Mouse (Mus musculus): ENCODE measurements around the gene Zbtb34.

Zbtb34 gene

DNA sequence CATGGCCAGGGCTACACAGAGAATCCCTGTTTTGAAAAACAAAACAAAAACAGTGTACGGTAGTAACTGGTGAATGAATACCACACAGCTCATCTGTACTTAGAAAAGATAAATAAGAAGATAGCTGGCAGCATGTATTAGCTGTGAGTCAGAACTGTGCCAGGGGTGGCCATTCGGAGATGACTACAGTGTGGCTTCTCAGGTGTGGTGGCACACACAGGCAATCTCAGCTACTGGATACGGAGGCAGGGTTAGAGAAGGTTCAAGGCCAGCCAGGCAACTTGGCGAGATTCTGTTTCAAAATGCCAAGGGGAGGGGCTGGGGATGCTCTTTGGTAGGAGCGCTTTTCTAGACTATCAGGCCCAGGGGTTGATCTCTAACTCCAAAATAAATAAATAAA is 14.6 kb upstream of the Zbtb34 start:
- DNase-seq = no peak

DNA sequence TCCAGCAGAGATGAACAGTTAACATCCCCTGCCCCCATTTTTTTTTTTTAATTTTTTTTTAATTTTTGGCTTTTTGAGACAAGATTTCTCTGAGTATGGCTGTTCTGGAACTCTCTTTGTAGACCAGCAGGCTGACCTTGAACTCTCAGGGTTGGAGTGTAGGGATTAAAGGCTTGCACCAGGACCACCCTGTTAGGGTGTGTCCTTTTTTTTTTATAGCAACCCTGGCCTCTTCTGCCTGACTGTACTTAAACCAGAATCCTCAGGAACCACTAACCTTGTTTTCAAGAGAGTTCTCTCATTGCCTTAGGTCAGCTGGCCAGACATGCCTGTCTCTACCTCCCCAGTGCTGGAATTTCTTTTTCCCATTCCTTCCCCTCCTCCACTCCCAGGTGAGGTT is 13.7 kb upstream of the Zbtb34 start:
- no peak for DNase-seq

DNA sequence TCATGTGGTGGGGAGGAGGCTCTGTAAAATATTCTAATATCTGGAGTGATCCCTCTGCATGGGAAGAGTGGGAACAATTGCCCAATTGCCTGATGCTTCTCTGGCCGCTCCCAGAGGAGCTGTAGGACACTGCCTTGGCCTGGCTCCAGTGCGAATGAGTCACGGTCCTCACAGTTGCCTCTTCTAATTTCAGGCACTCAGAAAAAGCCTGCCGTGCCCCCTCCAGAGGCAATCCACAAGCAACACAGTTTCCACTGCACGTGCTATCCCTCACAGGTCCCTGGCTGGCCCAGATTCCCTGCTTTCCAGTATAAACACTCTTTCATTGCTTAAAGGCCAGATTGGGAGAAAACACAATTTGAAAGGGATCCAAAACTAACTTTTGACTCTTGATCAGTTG is 13.2 kb upstream of the Zbtb34 start:
- DNase-seq = peak; percentile 79

DNA sequence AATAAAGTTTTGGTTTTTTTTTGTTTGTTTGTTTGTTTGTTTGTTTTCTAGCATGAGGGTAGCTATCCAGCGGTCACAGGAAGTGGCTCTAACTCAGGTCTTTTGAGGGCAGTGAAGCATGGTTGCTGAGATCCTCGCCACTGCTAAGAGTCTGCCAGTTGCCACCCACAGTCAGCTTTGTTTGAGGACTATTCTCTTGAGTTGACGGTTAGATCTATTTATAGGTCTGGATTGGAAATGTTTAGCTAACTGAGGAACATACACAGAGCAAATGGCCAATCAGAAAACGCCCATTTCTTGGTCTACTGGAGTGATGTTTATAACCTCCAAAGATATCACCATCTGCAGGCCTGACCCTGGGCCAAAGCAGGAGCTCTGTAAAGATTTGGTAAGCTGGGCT is 11.6 kb upstream of the Zbtb34 start:
- DNase-seq = no peak

DNA sequence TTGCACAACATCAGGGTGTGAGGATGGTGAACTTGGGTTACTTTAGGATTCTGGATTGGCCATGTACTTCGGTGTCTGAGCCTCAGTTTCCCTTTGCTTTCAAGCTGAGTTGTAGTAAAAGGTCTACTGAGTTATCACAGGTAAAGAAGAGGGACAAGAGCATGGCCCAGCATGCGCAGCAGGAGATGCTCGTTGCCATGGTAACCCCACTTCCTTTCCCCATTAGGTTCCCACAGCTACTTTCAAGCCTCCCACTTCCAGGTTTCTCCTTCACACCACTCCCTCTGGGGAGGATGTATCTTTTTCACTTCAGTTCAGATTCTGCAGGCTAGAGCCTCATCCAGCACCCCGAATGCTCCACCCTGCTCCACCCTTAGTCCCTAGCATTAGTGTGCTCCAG is 9.8 kb upstream of the Zbtb34 start:
- DNase-seq = no peak

DNA sequence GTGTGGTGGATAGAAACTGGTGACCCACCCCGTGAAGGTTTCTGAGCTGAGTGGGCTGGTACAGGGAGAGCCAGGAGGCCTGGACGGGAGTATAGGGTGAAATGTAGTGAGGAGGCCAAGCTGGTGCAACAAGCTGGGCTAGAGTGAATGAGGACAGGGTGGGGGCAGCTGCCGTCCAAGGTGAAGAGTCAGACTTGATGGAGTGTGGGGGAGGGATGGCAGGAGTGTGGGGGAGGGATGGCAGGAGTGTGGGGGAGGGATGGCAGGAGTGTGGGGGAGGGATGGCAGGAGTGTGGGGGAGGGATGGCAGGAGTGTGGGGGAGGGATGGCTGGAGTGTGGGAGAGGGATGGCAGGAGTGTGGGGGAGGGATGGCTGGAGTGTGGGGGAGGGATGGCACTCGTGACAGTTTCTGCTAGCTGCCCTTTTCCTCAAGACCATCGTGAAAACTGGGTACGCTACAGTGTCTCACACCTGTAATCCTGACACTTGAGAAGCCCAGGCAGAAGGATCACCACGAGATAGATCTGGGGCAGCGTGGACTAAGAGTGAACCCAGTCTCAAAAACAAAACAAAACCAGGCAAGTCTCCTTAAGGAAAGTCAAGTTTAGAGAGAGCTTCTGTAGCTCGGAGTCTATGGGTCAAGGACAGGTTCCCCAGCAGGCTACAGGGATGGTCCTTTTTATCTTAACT is 9.0 kb upstream of the Zbtb34 start:
- DNase-seq = no peak

DNA sequence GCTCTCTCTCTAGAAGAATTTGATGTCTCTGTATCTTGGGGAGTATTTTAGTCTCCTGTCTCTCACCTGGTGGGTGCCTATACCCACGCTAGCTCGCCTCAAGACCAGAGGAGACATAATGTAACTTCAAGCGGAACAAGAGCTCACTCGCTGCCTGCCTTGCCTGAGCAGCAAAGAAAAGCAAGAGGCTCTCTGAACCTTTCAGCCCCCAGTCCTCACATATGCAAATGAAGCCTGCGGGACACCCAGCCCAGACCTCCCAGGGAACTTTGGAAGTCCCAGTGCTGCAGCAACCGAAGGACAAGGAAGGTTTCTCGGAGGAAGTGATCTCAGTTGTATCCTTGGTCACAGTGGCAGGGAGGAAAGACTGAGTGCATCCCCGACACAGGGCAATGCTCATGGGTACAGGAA is 8.4 kb upstream of the Zbtb34 start:
- DNase-seq = no peak

DNA sequence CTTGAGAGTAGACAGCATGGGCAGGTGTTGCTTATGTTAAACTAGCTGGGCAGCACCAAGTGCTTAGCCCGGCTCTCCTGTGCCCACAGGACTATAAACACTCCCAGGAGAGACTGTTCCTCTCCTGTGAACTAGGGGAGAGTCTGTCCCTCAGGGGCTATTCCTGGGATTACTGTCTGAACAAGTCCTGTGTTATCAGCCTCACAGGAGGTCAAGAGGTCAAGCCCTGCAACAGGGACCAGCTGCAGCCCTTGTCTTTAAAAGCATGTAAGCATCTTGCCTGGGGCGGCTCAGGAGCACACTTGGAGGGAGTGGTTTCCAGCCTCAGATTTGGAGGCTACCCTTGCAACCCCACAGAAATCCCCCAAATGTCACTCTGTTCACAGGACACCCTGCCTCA is 7.3 kb upstream of the Zbtb34 start:
- no peak for DNase-seq

DNA sequence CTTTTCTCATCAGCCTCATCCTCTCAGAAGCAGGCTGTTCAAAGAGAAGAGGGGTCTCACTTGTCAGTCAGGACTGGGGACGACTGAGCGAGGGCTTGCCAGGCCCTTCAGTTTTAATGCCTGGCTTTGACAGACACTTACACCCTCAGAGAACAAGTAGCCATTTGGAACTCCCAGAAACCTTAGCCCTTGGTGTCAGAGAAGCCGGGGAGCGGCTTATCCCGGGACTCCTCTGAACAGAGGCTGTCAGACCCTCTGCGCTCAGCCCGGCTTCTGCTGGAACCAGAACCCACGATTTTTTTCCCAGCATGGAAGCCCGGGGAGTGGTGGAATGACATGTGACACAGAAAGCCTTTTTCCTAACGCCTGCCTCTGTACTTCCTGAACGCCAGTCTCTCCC is 6.1 kb upstream of the Zbtb34 start:
- DNase-seq = no peak

DNA sequence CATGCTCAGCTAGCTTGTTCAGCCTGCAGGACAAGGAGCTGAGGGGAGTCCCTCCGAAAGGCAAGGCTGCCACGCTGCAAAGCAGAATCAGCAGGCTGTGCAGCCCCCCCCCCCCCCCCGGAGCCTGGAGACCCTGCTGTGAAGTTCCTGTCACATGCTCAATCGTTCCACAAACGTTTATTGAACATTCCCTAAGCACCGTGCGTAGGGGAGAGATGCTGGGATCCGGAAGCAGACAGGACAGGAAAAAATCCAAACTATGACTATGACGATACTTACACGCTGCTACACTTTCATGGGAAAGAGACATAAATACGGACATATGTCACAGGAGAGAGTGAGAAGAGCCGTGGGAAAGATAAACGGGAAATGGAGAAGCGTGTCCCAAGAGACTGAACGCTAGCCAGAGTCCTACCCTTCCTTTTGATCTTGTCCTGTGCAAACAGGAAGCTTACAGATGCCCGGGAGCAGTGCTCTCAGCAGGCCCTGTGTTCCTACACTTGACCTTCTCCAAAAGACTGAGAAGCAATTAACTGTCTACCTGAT is 5.0 kb upstream of the Zbtb34 start:
- DNase-seq = no peak

DNA sequence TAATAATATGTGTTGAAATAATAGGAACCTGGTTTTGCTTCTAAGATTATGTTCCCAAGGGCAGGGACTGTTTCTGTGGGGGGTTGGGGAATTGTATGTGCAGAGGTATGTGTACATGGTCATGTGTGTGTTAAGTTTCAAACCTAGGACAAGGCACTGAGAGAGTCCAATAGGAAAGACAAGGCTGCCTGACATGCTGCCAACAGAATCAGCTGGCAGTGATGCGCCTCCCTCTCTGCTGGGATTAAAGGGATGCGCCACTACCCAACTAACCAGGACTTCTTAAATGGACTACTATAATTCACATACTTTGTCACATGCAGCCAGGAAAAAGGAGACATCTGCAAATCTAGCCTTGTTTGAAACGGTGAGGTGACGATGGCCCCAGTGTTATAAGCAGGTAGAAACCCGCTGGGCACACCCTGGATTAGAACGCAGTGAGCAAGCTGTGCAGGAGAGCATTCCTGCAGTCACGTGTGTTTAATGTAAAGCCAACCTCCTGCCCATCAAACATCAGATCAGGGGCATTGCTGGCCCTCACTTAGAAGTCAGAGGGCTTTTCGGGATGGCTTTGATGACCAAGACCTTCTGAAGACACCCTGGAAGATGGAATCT is 4.0 kb upstream of the Zbtb34 start:
- no peak for DNase-seq

DNA sequence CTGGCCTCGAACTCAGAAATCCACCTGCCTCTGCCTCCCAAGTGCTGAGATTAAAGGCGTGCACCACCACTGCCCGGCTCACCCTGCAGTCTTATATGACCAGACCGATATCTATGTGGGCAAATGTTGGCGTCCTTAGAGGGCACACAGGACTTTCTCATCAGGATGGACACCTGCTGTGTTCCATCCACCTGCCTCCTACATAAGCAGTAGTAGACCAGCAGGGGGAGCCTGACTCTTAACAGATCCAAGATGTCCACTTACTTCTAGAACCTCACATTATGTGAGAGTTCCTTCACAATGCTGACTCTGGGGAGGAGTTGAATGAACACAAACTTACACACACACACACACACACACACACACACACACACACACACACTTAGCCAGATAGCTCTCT is 1.8 kb upstream of the Zbtb34 start:
- DNase-seq = peak; percentile 58

DNA sequence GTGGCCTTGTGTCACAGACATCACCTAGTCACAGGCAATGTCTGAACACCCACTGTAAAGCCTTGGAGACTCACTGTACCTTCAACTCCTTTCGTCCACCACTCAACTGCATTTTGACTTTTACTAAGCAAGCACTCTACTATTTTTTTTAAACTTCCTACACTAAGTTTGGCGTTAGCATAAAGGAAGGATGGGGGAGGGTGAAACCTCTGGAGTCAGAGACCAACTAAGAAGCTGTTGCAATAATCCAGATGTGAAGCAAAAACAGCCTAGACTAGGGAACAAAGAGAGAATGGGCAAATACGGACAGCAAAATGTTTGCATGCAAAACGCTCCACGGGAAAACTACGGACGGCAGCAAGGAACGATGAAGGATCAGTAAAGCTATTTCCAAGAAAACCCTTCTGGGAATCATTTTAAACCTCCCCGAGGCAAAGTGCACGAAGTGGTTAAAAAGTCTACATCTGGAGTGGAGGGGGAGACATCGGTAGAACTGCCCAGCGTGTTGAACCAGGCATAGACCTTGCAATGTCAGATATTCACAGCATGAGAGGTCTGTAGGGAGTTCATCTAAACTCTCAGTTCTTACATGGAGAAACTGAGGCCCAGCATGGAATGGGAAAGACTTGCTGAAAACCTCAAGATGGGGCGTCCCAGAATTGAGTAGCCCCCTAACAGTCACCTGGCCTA is 898 bp downstream of the Zbtb34 start:
- DNase-seq = no peak

DNA sequence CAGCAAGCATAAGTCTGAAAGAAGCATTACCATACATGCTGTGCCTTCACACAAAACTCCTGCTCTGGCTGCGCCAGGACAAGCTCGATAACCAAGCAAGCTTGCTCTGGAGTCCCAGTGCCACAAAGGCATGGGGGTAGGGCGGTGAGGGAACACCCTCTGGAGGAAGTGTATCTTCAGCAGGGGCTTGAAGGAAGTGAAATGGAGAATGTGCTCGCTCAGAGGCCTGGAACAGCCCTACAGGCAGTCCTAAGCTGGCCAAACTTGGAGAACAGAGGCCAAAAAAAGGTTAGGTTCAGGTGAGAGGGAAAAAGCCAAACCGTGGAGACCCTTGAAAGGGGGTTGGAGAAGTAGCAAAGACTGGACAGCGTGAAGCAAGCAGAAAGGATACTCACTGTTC is 1.8 kb downstream of the Zbtb34 start:
- no peak for DNase-seq

DNA sequence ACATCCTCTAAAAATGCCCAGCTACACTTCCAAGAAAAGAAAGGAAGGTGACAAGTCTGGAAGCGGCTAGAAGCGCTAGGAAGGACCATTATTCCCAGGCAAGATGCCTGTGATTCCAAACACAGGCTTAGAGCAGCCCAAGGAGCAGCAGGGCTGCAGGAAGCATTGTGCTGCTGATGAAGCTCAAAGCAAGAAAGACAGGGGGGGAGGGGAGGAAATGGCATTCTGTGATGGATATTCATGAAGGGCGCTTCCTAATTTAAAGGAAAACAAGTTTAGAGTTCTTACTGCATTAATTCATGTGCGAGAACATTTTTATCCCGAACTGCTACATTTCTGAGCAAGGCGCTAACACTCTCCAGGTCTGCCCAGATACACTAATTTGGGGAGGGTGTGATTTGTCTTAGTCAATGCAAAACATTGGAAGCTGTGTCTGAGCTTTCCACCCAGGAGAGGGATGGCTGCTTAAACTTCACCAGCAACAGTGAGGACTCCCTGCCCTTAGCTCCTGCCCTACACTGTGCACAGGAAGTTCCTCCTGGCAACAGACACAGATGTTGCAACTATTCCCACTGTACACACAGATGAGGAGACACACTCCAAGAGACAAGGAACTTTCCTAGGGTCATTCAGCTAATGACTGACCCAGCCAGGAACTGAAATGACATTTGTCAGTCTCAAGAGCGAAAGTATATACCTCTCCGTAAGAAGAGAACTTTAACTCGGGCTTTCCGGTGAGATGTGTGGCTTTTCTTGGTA is 4.3 kb downstream of the Zbtb34 start:
- no peak for DNase-seq

DNA sequence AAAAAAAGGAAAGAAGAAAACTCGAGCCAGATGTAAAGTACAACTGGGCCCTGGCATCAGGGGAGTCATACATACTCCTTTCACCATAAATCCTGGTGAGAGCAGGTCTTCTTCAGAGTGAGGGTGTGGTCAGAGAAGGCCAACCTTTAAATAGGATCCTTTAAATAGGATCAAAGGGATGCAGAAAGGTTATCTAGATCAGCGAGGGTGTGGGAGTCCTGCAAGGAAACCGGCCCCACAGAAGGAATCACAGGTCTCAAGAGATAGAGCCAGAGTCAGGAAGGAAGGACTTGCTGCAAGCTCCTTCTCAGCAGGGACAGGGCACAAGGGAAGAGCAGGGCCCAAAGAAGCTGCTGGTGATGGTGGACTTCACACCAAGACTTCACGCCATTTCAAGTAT is 13.7 kb downstream of the Zbtb34 start:
- DNase-seq = no peak

DNA sequence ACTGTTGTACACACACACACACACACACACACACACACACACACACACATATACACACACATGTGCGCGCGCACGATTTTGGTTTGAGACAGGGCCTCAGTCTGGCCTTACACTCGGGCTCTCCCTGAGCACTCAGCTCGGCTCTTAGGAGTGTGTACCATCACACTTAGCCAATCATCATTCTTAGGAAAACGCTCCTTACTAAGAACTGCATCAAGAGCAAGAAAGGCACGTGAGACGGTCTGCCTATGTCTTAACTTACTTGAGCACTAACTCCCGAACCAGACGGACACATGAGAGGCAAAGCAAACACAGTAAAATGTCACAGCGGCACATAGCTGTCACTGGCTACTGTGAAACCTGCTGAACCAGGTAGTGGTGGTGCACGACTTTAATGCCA is 17.1 kb downstream of the Zbtb34 start:
- no peak for DNase-seq

DNA sequence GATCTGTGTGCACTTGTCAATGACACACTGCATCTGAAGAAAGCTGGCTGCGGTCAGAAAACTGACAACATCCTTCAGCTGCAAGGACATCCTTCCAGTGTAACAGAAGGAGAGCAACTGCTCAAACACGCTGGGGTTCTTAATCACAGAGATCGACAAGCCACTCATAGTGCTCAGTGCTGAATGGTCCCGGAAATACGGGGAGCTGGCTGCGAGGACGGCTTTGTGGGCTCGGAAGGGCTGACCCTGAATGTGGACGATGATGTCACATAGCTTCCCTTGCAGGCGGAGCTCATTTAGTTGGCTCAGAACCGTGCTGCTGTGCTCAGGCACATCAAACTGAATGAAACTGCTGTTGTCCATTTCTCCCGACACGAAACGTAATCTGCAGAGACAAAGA is 19.0 kb downstream of the Zbtb34 start:
- no peak for DNase-seq

DNA sequence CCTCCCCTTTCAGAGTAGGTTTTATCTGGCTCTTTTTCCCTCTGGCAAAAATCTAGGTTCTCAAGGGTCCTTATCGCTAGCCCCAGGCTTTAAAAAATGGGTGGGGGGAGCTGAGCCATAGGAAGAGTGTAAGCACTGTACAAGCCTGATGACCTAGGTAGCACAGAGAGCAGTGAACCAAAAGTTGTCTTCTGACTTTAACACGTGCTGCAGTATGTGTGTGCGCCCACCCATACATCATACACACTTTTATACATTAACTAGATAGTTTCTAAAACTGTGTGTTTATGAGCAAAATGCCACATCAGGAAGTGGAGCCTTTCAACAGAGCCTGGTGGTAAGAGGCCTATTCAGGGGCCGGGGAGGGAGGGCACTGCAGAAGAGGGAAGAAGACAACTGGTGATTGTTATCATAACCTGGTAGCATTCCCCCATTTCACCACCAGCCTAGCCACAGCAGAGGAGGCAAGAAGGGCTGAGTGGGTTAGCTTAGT is 27.6 kb downstream of the Zbtb34 start:
- DNase-seq = no peak

DNA sequence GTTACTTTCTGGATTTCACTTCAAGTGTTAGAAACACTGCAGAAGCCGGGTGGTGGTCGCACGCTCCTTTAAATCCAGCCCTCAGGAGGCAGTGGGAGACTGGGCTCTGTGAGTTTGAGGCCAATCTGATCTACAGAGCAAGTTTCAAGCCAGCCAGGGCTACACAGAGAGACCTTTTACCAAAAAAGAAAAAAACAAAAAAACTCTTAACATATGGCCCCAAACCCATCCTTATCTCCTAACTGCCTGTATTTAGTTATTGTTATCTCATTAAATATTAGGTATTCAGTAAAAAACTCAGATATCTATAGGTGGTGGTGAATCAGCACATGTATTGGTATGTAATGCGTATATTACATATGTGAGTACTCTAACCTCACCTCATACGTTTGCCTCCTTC is 28.5 kb downstream of the Zbtb34 start:
- DNase-seq = no peak

DNA sequence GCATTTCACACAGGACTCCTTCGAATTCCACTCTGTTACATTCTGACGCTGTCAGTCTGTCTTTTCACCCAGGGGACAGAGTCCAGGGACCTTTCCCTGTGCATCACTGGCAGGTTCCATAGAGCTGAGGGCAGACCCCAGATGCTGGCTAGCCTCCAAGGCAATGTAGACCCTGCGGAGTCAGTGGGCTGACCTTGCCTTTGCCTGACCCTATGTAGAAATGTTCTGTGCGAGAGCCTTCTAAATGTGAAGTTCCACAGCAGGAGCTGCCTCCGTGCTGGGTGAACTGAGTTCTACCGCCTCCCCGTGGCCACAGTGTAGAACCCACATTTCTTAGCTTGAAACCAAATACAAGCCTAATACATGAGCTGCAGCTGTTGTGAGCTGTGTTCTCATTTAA is 28.9 kb downstream of the Zbtb34 start:
- DNase-seq = peak; percentile 61

DNA sequence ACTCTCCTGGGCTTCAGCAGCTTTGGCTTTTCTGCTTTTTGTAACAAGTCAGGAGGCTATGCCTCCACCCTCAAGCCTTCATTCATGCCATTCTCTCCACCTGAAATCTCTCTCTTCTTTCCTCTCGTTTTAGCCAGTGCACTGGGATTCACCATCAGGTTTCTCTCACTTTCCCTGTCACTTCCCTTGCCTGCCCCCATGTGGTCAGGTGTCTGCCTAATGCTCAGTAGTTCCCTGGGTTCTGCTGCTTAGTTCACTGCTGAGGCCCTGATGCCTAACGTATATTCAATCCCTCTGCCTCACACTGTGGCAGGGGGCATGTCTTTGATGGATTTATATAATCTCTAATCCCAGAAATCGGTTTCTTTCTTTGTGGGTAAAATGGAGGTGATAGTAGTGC is 29.9 kb downstream of the Zbtb34 start:
- DNase-seq = peak; percentile 38

DNA sequence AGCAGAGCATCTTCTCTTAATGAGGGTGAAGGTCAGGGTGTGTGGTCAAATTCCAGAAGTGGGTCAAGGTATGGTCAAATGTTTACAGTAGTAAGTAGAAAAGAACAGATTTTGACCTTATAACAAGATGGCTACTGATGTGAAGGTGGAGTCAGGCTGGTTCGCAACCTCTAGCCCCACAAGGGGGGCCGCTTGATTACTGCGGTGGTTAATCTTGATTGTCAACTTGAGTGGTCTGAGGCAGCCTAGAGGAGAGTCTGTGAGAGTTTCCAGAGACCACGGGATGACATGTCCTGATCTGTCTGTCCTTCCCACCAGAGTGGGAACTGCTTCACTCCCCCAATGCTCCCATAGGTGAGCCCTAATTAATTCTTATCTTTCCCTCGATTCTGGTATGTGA is 30.6 kb downstream of the Zbtb34 start:
- DNase-seq = no peak
